In the genomic region with DNA sequence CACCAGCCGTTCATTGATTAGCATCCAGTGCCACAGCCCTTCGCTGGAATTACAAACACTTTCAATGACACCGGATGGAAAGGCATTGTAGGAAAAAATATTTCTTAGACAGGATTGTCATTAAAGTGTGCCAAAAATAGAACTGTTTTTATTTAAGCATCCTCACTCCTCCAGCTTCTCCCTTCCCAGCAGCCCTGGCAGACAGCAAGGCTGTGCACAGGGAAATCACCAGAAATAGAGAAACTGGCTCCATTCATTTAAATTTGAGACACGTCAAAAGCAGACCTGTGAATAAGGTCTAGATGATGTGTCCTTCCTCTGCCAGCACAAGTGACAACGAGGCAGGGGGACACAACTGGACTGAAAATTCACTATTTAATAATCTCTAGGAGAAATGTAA, we compare ENCODE assay signal across 14 mouse cellular contexts.
DNase-seq lines count a peak whose midpoint lies in the region; ATAC-seq and TF ChIP-seq lines count a peak whose summit lies in the region.
"Had no signal": no experiment of that assay in that cellular context is flagged by ENCODE, and none has a peak within 500 bp of the region (broad histone marks: within the 10 kb centered on the region; RNA-seq: fewer than 3 reads in every experiment).

No protein-coding gene starts in this region.

- H3K27ac ChIP-seq in heart, embryonic 11.5 days (ENCODE audit: low read depth, low read length), result peak overlapping the region; percentile 75
- H3K27ac ChIP-seq in limb, embryonic 15.5 days, result peak overlapping the region; percentile 13; the same call in 1 of the 2 replicates
- H3K27ac ChIP-seq: macrophage had no signal

- TF ChIP-seq POLR2A in brain, embryonic 14.5 days (IDR thresholded peaks at IDR 0.05; ENCODE audit: borderline replicate concordance, extremely low read depth, insufficient read depth, insufficient read length, poor library complexity, severe bottlenecking), result no peak

- no peaks in the 10 kb centered on the region for H3K36me3 ChIP-seq in heart, embryonic 11.5 days (ENCODE audit: control insufficient read depth, insufficient read depth, low read length)
- H3K36me3 ChIP-seq in limb, embryonic 15.5 days, result no peaks in the 10 kb centered on the region
- H3K36me3 ChIP-seq: limb, embryonic 12.5 days; stomach, embryonic 15.5 days had no signal

- H3K4me2 ChIP-seq in heart, embryonic 11.5 days, result no peak overlapping the region
- H3K4me2 ChIP-seq in limb, embryonic 15.5 days, result no peak overlapping the region

- no peaks in the 10 kb centered on the region for H3K9me3 ChIP-seq in heart, embryonic 11.5 days (replicated peaks; ENCODE audit: control insufficient read depth, low read length)
- no peaks in the 10 kb centered on the region for H3K9me3 ChIP-seq in limb, embryonic 15.5 days
- H3K9me3 ChIP-seq: limb, embryonic 12.5 days; stomach, embryonic 15.5 days had no signal

- no peak for ATAC-seq in heart, embryonic 11.5 days (replicated peaks; ENCODE audit: insufficient number of reproducible peaks, low FRiP score, low TSS enrichment)
- ATAC-seq in limb, embryonic 15.5 days (ENCODE audit: insufficient number of reproducible peaks, low FRiP score, low TSS enrichment, low read depth), result no peak

- intact Hi-C loops in heart, postnatal 36 days (cut with DNase I), result no loop called here
- intact Hi-C loops in left cerebral cortex, postnatal 25 days (cut with DNase I), result no loop called here

- no peak overlapping the region for H3K4me3 ChIP-seq in heart, embryonic 11.5 days (ENCODE audit: low read depth, low read length)
- H3K4me3 ChIP-seq in limb, embryonic 15.5 days, result no peak overlapping the region
- H3K4me3 ChIP-seq: limb, embryonic 12.5 days; stomach, embryonic 15.5 days had no signal

- no peak for TF ChIP-seq CTCF in brain, embryonic 14.5 days (IDR thresholded peaks at IDR 0.05; ENCODE audit: borderline replicate concordance, extremely low read depth, insufficient read depth, insufficient read length)

- H3K4me1 ChIP-seq in heart, embryonic 11.5 days (ENCODE audit: control insufficient read depth, insufficient read depth, low read length), result peaks cover 13% of the 10 kb centered on the region
- peaks cover 13% of the 10 kb centered on the region for H3K4me1 ChIP-seq in limb, embryonic 15.5 days

- H3K9ac ChIP-seq in heart, embryonic 11.5 days (ENCODE audit: low read depth, low read length), result no peak overlapping the region
- H3K9ac ChIP-seq in limb, embryonic 15.5 days, result no peak overlapping the region
- H3K9ac ChIP-seq: limb, embryonic 12.5 days; stomach, embryonic 15.5 days had no signal

- 61% methylated on average over 5 of the region's 5 CpGs for WGBS in heart, embryonic 11.5 days (ENCODE audit: insufficient replicate concordance)
- 56% methylated on average over 5 of the region's 5 CpGs for WGBS in limb, embryonic 15.5 days

- no peaks in the 10 kb centered on the region for H3K27me3 ChIP-seq in heart, embryonic 11.5 days (ENCODE audit: control insufficient read depth, insufficient read depth, low read length)
- no peaks in the 10 kb centered on the region for H3K27me3 ChIP-seq in limb, embryonic 15.5 days
- H3K27me3 ChIP-seq: limb, embryonic 12.5 days; stomach, embryonic 15.5 days had no signal

- DNase-seq in heart, postnatal 36 days, result no peak
- DNase-seq in left cerebral cortex, postnatal 25 days (ENCODE audit: low spot score in 2 of 2), result peak; percentile 17 to 62
- DNase-seq in left cerebral cortex, adult 18-20 months (ENCODE audit: low spot score in 2 of 2), result no peak
- DNase-seq in brain, embryonic 14.5 days (ENCODE audit: low read depth), result peak; percentile 35
- DNase-seq in urinary bladder, postnatal 10 days (ENCODE audit: low spot score), result no peak
- DNase-seq: cerebellum, postnatal 36 days; gastrocnemius, postnatal 25 days; lung, adult 18-20 months; thymus, postnatal 36 days had no signal

Comparison
In these comparisons a context has a peak if more than half of its experiments do, and no peak if none do; other contexts are left out.
1. DNase-seq: peak in left cerebral cortex, postnatal 25 days (2 of 2) and brain, embryonic 14.5 days (single experiment); none in heart, postnatal 36 days (0 of 2), left cerebral cortex, adult 18-20 months (0 of 2) and urinary bladder, postnatal 10 days (single experiment).